Mouse (Mus musculus): ENCODE results near the gene Ddx1.

DNA sequence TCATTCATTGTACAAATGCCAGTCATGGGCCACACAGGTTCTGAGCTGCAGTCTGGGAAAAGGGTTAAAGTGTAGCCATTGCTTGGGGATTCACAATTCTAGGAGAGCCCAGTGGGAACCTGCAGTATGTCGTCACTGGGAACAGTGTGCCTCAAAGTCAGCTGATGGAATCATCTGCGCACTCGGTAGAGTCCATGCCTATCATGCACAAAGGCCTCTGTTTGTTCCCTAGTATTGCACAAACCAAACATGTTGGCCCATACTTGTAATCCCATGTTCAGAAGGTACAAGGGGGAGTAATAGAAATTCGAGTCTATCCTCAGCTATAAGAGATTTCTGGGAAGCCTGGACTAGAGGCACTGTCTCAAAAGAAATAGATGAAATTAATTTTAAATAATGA is 52.9 kb downstream of the Ddx1 start:
- no peak for TF ChIP-seq CTCF (IDR thresholded peaks at IDR 0.05; ENCODE audit: low read depth)
- TF ChIP-seq EP300 (IDR thresholded peaks at IDR 0.05; ENCODE audit: low read depth): no peak
